13 mouse cellular contexts compared by ENCODE assay signal in genomic region chr19:57138045-57138444, GRCm38 (mm10).
DNase-seq lines count a peak whose midpoint lies in the region; ATAC-seq and TF ChIP-seq lines count a peak whose summit lies in the region.
"Had no signal": no experiment of that assay in that cellular context is flagged by ENCODE, and none has a peak within 500 bp of the region (broad histone marks: within the 10 kb centered on the region; RNA-seq: fewer than 3 reads in every experiment).

No protein-coding gene starts in this region.

- H3K27me3 ChIP-seq in heart, postnatal 0 days (ENCODE audit: control insufficient read depth, insufficient read depth, low read length), result no peaks in the 10 kb centered on the region
- no peaks in the 10 kb centered on the region for H3K27me3 ChIP-seq in midbrain, embryonic 12.5 days
- H3K27me3 ChIP-seq in midbrain, embryonic 16.5 days (ENCODE audit: control insufficient read depth, insufficient read depth, low read depth, low read length), result no peaks in the 10 kb centered on the region
- H3K27me3 ChIP-seq in Patski, result no peaks in the 10 kb centered on the region
- no peaks in the 10 kb centered on the region for H3K27me3 ChIP-seq in kidney, adult 2 months (replicated peaks; ENCODE audit: control insufficient read depth, insufficient read depth, low read length)
- H3K27me3 ChIP-seq: neural tube, embryonic 15.5 days had no signal

- H3K36me3 ChIP-seq in heart, postnatal 0 days (replicated peaks; ENCODE audit: control insufficient read depth, insufficient read depth, low read length), result peaks cover 30% of the 10 kb centered on the region
- H3K36me3 ChIP-seq in midbrain, embryonic 12.5 days, result no peaks in the 10 kb centered on the region
- H3K36me3 ChIP-seq in midbrain, embryonic 16.5 days (ENCODE audit: control insufficient read depth, insufficient read depth, low read length), result no peaks in the 10 kb centered on the region
- H3K36me3 ChIP-seq in kidney, adult 2 months (ENCODE audit: control insufficient read depth, insufficient read depth, low read length), result no peaks in the 10 kb centered on the region
- H3K36me3 ChIP-seq: neural tube, embryonic 15.5 days had no signal

- no peak overlapping the region for H3K4me3 ChIP-seq in heart, postnatal 0 days (ENCODE audit: low read depth, low read length)
- H3K4me3 ChIP-seq in midbrain, embryonic 12.5 days, result no peak overlapping the region
- H3K4me3 ChIP-seq in midbrain, embryonic 16.5 days (ENCODE audit: low read depth, low read length), result no peak overlapping the region
- H3K4me3 ChIP-seq in kidney, adult 2 months (ENCODE audit: insufficient read depth, low read depth, low read length), result no peak overlapping the region
- H3K4me3 ChIP-seq: neural tube, embryonic 15.5 days had no signal

- CTCF ChIA-PET in Patski (lab: Charles Lee), result interaction anchor here (0.8 to 2.2 kb wide), 11 partner anchors 8 to 191 kb away, joined by 3 to 13 read pairs (median 4); no protein-coding TSS in a partner anchor

- POLR2A ChIA-PET in Patski (lab: Charles Lee), result interaction anchor here (0.7 kb wide), 2 partner anchors 128 to 145 kb away, joined by 6 to 8 read pairs; no protein-coding TSS in a partner anchor

- no peak for TF ChIP-seq POLR2A in kidney, adult 2 months (IDR thresholded peaks at IDR 0.05; ENCODE audit: low read depth, low read length)

- ATAC-seq in heart, postnatal 0 days (ENCODE audit: insufficient read depth, low read depth), result no peak
- ATAC-seq in midbrain, embryonic 12.5 days (ENCODE audit: low FRiP score, low read depth), result peak; percentile 19; the same call in 1 of the 2 replicates
- no peak for ATAC-seq in midbrain, embryonic 16.5 days
- no peak for ATAC-seq in Patski

- H3K9ac ChIP-seq in heart, postnatal 0 days (replicated peaks; ENCODE audit: low read depth, low read length), result no peak overlapping the region
- H3K9ac ChIP-seq in midbrain, embryonic 12.5 days (replicated peaks), result no peak overlapping the region
- H3K9ac ChIP-seq in midbrain, embryonic 16.5 days (ENCODE audit: low read depth, low read length), result no peak overlapping the region
- H3K9ac ChIP-seq: neural tube, embryonic 15.5 days had no signal

- TF ChIP-seq EP300 in heart, postnatal 0 days (IDR thresholded peaks at IDR 0.05; ENCODE audit: low read depth), result no peak

- peaks cover 8% of the 10 kb centered on the region; the same call in 1 of the 2 replicates for H3K4me1 ChIP-seq in heart, postnatal 0 days (ENCODE audit: control insufficient read depth, insufficient read depth)
- H3K4me1 ChIP-seq in midbrain, embryonic 12.5 days, result peaks cover 14% of the 10 kb centered on the region
- peaks cover 7% of the 10 kb centered on the region for H3K4me1 ChIP-seq in midbrain, embryonic 16.5 days (ENCODE audit: control insufficient read depth, insufficient read depth, low read length)
- peaks cover 8% of the 10 kb centered on the region for H3K4me1 ChIP-seq in kidney, adult 2 months (ENCODE audit: control insufficient read depth, insufficient read depth, low read length)

- DNase-seq in heart, postnatal 0 days (ENCODE audit: low spot score), result no peak
- no peak for DNase-seq in heart, adult 11 months
- no peak for DNase-seq in Patski (ENCODE audit: low read depth, low spot score)
- DNase-seq in retina, postnatal 1 day, result peak; percentile 68
- DNase-seq in kidney, adult 2 months, result no peak
- no peak for DNase-seq in spleen, postnatal 14 days (ENCODE audit: low spot score in 2 of 2)
- DNase-seq: kidney, adult 11 months; layer of hippocampus, adult 9-11 months; thymus, postnatal 25 days had no signal

- H3K9me3 ChIP-seq in heart, postnatal 0 days (replicated peaks; ENCODE audit: control insufficient read depth, low read length), result no peaks in the 10 kb centered on the region
- H3K9me3 ChIP-seq in midbrain, embryonic 12.5 days, result no peaks in the 10 kb centered on the region
- H3K9me3 ChIP-seq in midbrain, embryonic 16.5 days (replicated peaks; ENCODE audit: control insufficient read depth, low read length, poor library complexity, severe bottlenecking), result no peaks in the 10 kb centered on the region
- H3K9me3 ChIP-seq: neural tube, embryonic 15.5 days had no signal

- TF ChIP-seq CTCF in heart, postnatal 0 days (IDR thresholded peaks at IDR 0.05; ENCODE audit: low read depth), result peak; percentile 40
- peak; percentile 46 for TF ChIP-seq CTCF in Patski (IDR thresholded peaks at IDR 0.05)
- TF ChIP-seq CTCF in kidney, adult 2 months (conservative IDR thresholded peaks at IDR 0.05; ENCODE audit: insufficient read depth, insufficient read length, low read depth, low read length), result no peak

- H3K4me2 ChIP-seq in heart, postnatal 0 days (ENCODE audit: low read depth, low read length), result no peak overlapping the region
- H3K4me2 ChIP-seq in midbrain, embryonic 12.5 days (replicated peaks), result no peak overlapping the region
- no peak overlapping the region for H3K4me2 ChIP-seq in midbrain, embryonic 16.5 days (ENCODE audit: low read length)
- H3K4me2 ChIP-seq: heart, embryonic 11.5 days; neural tube, embryonic 15.5 days had no signal

- no peak overlapping the region for H3K27ac ChIP-seq in heart, postnatal 0 days (ENCODE audit: low read depth)
- H3K27ac ChIP-seq in midbrain, embryonic 12.5 days (replicated peaks), result no peak overlapping the region
- no peak overlapping the region for H3K27ac ChIP-seq in midbrain, embryonic 16.5 days (ENCODE audit: low read length)
- no peak overlapping the region for H3K27ac ChIP-seq in kidney, adult 2 months (ENCODE audit: insufficient read depth, low read depth, low read length)
- H3K27ac ChIP-seq: neural tube, embryonic 15.5 days had no signal

- in situ Hi-C loops in Patski (cut with MboI; ENCODE audit: low pct_unique_long_range_greater_than_20kb), result no loop called here
